Mouse (Mus musculus) spleen, adult 12 weeks (tissue): Measurements from ENCODE around the gene Sept5.

Experiments used
- DNase-seq: peaks from one replicate; pipeline ENCODE4 v3.0.0; 2022; ENCODE audit warnings: low spot score

Gene Sept5

DNA sequence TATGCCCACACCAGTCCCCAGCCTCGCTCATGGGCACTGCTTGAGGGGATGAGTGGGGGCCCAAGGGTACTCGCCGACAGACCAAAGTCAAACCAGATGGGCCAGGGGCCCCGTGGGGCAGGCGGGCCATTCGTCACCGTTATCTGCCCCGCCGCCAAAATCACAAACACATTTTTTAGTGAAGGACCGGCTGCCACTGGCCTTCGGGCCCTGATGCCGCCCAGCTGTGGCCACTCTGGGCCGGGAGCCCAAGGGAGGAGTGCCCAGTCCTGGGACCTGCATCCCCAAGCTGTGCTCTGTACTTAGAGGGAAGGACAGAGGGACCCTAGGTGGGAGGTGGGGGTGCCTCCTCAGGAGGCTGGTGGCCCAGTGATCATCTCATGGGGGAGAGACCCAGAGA lies 18.0 kb downstream of the Sept5 start:
- DNase-seq: no peak

DNA sequence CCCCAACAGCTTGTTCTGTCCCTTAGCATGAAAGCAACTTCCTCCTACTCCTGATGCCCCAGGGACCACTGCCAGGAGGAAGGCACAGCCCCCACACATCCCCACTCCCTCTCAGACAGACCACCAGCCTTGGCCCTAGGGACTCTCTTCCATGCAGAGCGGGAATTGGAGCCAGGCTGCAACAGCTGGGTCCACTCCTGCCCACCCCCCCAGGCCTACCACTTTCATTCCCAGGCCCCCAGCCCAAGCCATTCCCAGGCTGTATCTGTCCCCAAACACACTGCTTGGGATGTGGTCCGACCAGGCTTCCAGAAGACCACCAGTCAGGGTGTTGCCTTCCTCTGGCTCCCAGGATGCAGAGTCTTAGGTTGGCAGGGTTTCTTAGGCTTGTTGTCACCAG lies 20.7 kb downstream of the Sept5 start:
- no peak for DNase-seq

DNA sequence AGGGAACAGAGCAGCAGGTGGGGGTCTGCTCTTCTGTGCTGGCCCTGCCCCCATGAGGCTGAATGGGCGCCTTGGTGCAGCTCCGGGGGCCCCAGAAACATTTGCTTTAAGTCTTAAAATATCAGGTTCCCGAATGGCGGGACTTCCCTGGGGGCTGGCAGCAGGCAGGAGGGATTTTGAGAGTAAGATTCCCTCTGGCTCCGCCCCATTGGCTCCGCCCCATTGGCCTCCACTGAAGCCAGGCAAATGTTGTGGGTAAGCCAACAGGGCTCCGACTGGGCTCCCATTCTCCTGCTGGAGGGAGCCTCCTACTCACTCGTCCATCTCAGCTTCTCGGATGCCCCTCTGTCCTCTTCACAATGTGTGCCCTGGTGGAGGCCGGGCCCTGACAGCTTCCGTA lies 21.5 kb downstream of the Sept5 start:
- DNase-seq: no peak

DNA sequence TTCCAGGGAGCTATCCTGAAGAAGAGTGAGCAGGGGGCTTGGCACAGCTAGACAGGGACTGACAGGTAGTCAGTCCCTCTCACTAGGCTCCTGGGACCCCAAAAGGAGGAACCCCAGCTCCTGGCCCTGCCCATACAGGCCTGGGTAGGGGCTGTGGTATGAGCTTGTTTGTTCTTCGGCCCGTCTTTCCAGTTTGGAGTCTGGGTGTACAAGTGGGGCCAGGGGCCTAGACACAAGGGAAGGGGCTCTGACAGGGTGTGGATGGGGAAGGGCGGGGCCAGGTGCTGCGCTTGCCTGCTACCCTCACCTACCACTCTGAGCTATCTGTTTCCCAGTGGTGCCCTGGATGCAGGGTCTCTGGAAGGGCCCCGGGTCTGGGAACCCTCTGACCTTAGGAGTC lies 24.0 kb downstream of the Sept5 start:
- DNase-seq: no peak

- no peak for DNase-seq
These were observed 25.5 kb downstream of the Sept5 start for GRCm38 (mm10) chr16:18604267-18604701.

DNA sequence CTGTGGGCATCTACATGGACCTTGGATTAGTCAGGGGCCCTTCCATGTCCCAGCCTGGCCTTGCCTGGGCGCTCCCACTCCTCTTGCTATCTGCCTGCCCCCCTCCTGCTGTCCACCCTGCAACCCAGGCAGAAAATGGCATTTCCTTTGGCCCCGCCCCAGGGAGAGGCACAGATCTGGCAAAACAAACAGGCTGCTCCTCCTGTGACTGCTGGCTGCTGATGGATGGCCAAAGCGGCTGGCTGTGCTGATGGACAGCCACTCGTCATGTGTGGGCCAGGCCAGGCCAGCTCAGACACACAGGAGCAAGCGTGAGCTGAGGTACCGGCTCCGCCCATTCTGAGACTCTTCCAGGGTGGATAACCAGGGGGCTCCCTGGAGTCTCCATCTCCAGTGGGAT lies 28.3 kb downstream of the Sept5 start:
- DNase-seq: no peak

- DNase-seq: no peak
These were observed 31.7 kb downstream of the Sept5 start for GRCm38 (mm10) chr16:18598006-18598405.

DNA sequence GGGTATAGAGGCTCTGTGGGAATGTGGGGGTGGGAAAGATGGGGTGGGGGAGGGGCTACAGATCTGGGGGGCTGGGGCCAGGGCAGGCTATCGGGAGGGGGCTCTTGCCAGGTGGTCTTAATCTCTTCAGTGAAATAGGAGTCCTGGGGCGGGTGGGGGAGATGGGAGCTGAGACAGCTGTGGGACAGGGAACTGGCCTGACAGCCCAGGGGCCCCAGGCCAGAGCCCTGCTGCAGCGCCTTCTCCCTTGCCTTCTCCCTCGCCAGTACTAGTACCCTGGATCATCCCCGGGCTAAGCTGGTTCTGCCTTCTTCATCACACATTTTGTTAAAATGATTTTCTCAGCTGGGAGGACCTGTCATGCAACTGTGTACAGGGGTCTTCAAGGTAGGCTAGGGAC lies 33.5 kb downstream of the Sept5 start:
- DNase-seq: no peak

GRCm38 (mm10) chr16:18593930-18594329 lies 35.8 kb downstream of the Sept5 start:
- no peak for DNase-seq

DNA sequence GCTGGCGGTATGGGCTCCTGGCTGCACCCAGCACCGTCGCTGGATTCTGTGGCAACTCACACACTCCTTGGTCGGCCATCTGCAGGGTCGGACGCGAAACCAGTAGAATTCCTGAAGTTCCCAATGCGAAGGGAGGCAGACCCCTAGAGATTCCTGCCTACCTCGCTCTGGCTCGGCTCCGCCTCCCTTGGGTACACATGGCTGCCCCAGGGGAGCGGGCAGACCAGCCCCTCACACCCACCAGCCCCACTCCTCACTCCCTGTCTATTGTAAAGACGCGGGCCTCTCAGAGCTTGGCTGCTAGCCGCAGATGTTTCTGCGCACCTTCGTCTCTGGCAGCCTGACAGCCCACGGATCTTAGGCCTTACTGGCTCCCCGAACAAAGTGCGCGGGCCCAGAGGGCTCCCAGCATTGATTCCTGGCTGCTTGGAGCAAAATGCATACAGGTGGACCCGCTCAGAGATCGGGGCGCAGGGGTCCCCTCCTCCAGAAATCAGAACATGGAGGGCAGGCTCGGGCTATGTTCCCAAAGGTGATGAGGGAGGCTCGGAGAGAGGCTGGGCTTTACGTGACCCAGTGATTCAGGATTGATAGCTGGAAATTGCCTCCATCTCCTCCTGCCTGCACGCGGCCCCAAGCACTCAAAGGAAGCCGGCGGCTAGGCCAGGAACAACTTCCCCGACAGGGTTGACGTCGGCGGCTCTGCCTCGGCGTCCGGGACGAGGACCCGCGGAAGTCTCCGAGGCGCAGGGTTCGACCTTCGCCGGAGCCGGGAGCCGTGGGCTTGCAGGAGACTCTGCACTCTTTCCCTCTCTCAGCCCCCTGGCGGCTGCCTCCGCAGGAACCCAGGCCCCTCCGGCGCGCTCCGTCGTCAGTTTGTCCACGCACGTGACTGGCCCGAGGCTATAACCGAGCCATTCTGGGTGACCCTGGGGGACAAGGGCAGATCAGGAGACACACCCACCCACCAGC lies 38.4 kb downstream of the Sept5 start:
- DNase-seq: no peak

- DNase-seq: no peak
These were observed 39.7 kb downstream of the Sept5 start, which contains the start of gene Tbx1 for GRCm38 (mm10) chr16:18589804-18590790. Gene Tbx1 (minus strand): TSS chr16:18590671.

- no peak for DNase-seq
These were observed 40.6 kb downstream of the Sept5 start for GRCm38 (mm10) chr16:18589080-18589621.

DNA sequence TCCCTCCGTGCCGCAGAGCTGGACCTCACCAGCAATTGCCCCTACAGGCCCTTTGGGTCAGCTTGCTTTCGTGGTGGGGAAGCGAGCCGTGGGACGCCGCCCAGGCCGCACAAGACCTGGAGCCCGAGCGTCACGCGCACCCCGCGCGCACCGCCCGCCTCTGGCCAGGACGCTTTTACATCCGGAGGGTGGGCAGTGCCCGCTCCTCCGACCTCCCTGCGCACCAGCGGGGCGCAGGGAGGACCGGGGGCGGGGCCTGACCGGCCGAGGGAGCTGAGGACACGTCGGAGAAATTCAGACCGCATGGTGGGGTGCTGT lies 41.1 kb downstream of the Sept5 start:
- no peak for DNase-seq

DNA sequence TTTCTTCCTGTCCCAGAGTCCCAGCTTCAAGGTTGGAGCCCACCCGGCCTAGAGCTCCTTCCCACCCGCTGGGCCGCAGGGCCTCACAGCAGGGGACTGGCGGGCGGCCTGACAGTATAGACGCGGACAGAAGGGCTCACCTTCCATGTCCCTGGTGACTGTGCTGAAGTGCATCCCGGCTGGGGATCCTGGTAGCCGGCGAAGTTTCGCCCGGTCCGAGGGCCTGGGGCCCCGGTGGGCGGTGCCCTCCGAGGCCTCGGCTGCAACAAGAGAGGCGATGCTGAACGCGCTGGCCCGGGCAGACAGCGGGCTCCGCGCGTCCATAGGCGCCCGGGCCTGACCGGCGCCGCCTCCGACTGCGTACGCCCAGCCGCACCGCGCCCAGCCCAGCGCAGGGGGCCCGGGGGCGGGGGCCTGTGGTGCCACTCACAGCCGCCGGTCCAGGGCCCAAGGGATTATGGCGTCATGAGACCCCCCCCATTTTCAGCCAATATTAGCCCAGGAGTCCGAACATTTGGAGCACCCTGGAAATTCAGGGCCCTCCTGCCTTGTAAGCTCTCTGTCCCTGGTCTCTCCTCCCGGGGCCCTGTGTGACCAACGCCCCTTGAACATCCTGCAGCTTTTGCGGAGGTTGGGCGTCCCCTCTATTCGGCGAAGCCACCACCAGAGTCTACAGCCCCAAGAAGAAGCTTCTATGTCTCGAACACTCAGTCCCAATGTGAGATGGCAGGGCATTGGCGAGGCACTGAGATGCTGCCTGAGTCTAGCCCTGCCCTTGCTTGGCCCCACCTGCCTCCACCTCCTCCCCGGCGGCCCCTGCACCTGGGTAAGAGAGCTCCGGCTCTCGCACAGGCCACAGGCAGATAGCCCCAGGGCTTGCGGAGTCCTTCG lies 41.7 kb downstream of the Sept5 start:
- no peak for DNase-seq

DNA sequence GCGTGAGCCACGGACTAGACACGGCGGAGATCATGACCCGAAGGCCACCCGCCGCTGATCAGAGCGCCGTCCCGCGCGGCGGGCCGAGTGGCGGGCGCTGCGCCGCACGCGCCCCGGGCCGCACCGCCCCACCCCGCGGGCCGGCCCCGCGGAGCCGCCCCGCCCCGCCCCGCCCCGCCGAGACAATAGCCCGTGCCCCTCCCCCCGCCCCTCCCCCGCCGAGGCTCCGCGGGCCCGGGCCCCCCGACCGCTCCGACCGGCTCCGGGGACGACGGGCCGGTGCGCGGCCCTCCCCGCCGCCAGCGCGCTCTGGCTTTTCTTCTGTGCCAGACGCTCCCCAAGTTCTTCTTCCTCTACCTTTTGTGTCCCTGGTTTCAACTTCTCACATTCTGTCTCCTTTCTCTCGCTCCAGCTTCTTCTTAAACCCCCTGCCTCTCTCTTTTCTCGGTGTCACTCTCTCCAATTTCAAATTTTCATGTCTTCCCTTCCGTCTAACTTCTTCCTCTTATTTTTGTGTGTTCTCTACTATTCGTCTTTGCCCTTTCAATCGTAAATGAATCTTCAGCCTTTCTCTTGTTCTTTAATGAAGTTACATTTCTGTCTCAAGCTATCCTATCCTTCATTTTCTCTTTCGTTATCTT lies 42.7 kb downstream of the Sept5 start:
- no peak for DNase-seq

- DNase-seq: no peak
These were observed 43.5 kb downstream of the Sept5 start for GRCm38 (mm10) chr16:18586076-18586905.

- DNase-seq: no peak
These were observed 44.1 kb downstream of the Sept5 start for GRCm38 (mm10) chr16:18585676-18586075.

- DNase-seq: no peak
These were observed 44.7 kb downstream of the Sept5 start for GRCm38 (mm10) chr16:18584901-18585510.

DNA sequence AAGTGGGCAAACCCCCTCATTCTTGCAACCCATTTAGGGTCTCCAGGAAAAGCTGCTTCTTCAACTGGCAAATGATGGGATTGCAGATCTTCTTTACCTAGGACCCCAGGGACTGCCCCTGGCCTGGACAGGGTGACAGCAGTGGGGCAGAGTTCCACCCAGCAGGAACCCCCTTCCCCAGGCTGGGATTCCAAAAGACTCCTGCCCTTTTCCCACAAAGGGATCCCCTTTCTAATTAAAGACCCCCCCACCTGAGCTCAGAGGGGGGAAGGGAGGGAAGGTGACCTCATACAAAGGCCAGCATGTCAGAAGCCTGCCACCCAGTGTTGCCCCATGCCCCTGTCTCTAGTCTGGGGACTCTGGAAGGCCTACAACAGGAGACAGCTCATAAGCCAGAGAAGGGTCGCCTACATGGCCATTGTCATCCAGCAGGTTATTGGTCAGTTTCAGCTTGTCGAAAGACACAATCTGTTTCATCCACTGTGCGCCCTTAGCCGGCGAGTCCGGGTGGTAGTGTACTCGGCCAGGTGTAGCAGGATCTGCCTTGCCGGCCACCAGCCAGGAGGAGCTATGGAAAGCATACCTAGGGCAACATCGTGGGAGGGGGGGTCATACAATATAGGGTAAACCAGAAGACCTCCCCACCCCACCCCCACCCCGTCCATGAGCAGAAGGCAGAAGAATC lies 45.9 kb downstream of the Sept5 start:
- no peak for DNase-seq
